Mouse (Mus musculus) left cerebral cortex, postnatal 14 days (tissue): ENCODE data around the gene Sergef. TPM values are rescaled to one million over a fixed set of nuclear protein-coding genes. Genes with fewer than 3 reads are reported as not detected.

ENCODE experiments used
- DNase-seq, 2 experiments: peaks; one replicate each; pipeline ENCODE4 v3.0.0; 2021 to 2022; ENCODE audit warnings: low spot score in 2 of 2, mixed read lengths in 1 of 2
- intact Hi-C: fragments of 180-260 bp; cut with DNase I; formaldehyde crosslinking; loops from one replicate; pipeline ENCODE4 v1.15.1; 2025
- total RNA-seq, 2 experiments: library from RNA; stranded (reverse); gene quantifications; 2 replicates each; pipeline ENCODE4 v1.2.3; 2021

Sergef gene
- total RNA-seq, 2 experiments from 2014 or later: 57.2 to 66.4 TPM

DNA sequence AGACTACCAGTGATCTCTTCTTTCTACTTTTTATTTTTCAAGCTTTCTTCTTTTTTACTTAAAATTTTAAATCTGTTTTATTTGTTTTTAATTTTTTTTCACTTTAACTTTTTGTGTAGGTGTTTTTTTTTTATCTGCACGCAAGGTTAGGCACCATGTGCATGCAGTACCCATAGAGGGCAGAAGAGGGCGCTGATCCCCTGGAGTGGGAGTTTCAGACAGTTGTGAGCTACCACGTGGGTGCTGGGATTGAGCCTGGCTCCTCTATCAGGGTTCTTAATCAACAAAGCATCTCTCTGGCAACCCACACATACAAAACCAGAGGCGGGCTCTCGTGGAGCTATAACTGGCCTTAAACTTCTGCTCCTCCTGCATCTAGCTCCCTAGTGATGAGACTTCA, 123.6 kb downstream of the Sergef start:
- intact Hi-C loops: no loop called here
- DNase-seq: no peak

DNA sequence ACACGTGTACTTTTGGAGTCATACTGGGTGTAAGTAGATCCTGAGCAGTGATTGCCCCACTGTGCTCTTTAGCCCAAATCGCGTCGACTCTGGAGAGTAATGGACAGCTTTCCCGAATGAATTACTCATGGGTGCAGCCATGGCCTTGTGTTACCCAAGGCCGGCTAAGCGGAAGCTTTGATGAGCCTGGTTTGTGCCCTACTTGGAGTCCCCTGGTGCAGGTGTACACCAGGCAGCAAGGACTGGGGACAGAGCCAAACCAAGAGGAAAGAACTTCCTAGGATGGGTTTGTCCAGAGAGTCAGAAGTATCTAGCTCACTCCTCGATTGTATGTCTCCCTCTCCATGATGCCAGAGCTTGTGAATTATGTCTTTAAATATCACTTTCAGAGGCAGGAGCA, 124.6 kb downstream of the Sergef start:
- no peak for DNase-seq
- intact Hi-C loops: no loop called here

DNA sequence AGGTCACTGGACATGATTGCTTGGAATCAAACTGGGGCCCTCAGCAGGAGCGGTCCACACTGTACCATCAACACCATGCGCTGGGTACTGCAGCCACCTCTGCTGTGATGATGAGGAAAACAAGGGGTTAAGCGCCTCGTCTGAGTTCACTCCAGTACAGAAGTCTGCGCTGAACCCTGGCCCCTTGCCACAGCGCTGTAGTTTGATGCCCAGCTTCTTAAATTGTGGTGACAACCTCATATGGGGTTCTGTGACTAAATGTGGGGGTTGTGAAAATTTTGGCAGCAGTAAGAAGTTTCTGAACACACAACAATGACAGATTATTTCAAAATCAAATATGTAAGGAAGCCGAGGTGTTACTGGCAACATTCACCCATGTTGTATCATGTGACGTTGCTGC, 126.0 kb downstream of the Sergef start:
- intact Hi-C loops: no loop called here
- peak in 1 of 2 experiments; percentile 41 for DNase-seq

DNA sequence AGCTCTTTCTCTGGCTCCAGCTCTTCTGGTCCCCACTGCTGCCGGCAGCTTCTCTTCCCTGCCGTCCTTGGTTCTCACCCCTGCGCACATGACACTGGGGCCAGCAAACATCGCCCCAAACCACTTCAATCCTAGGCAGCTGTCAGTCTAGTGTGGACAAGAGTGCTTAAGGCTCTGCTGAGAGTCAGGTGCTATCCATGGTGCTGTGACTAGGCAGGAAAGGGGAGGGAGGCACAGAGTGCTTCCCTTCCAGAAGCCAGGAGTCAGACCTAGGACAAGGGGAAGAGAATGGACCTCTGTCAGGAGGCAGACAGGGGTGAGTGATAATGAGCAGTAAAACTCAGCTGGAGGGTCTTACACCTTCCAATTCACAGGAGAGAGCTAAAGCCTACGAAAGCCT, 126.8 kb downstream of the Sergef start:
- intact Hi-C loops: no loop called here
- DNase-seq: no peak

DNA sequence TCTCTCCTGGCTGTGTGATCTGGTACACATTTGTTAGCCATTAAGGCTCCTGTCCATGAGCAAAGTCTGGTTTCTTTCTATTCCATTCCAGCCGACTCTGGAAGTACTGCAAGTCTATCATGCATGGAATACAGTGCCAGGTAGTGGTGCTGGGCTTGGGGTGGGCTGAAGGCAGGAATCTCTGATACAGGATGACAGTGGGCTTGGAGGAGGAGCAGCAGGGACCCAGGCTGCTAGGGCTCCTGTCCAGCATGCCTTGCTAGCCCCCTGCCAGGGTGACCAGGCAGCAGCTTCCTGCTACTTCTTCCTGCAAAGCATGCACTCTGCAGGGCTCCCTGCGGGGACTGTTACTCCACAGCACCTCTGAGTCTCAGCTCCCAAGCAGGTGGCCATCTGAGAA, 128.8 kb downstream of the Sergef start:
- no peak for DNase-seq
- intact Hi-C loops: no loop called here

DNA sequence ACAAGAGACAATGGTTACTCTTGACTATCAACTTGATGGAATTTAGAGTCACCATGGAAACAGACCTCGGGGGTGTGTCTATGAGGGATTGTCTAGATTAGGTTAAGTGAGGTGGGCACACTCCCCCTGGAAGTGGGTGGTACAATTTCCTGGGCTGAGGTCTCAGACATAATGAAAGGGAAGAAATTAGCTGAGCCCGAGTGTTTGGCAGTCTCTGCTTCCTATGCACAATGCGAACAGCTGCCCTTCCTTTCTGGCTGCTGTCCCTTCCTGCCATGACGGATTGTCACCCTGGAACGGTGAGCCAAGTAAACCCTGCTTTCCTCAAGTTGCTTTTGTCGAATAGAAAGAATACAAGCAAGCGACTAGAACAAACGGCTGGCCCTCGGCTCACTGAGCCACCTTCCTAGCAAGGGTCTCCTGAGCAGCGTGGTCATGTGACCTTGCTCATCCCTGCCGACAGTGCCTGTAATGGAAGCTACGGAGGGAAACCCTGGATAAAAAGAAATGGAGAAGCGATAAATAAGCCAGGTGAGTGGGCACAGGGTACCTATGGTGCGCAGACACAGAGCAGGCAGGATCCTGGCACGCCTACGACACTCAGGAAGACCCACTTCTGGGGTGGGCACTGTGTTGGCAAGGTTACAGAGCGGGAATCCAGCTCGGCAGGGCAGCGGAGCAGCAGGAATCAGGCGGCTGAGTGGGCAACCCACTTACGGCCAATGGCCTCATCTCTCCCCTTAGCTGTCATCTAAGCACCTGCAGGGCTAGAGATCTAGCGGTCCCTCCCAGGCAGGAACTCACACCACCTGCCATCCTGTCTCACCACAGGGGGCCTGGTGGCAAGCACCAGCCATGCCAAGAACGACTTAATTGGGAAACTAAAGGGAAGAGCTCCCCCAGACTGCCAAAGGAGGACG, 130.0 kb downstream of the Sergef start:
- intact Hi-C loops: no loop called here
- DNase-seq: peak; percentile 26 to 35

DNA sequence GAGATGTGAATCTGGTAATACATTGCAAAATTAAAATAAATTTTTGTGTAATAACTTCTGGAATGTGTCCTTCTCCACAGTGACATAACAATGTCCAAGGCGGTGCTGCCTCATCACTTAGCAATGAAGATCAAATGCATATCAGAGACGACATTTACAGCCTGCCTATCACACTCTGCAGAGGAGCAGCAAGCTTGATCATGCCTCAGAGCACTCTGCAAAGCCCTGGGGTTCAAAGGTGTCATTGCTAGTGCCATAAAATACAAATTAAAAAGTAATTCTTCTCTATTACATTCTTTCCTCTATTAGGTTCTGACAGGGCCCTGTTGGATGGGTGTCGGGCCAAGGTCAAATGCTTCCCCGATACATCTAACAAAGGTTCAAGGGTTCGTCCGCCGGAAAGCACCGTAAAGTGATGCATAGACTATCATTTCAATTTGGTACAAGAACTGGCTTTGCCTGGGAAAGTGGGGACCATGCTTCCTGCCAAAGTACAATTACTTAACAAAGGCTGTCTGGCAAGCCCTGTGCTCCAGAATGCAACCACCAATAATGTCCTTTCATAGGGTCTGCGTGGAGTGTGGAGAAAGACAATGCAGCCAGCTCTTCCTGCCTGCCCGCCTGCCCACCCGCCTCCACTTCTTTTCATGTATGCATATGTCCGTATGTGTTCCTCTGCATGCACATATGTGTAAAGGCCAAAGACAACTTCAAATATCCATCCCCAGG, 130.9 kb downstream of the Sergef start:
- no peak for DNase-seq
- intact Hi-C loops: no loop called here

DNA sequence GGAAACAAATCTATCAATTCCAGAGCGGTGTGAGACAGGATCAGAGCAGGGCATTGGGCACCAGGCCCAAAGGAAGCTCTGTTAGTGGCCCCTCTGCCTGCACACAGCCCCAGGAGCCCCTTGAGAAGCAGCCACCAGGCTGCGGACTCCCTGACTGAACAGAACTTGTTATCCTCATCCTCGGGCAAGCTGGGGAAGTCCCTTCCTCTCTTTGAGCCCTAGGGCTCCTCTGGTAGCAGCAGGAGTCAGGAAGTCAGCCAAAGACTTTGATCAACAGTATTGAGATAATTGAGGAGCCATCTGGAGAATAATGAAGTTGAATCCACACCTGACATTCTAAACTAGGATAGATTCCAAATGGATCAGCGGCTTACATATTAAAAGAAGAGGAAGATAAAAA, 135.4 kb downstream of the Sergef start:
- intact Hi-C loops: no loop called here
- DNase-seq: no peak

DNA sequence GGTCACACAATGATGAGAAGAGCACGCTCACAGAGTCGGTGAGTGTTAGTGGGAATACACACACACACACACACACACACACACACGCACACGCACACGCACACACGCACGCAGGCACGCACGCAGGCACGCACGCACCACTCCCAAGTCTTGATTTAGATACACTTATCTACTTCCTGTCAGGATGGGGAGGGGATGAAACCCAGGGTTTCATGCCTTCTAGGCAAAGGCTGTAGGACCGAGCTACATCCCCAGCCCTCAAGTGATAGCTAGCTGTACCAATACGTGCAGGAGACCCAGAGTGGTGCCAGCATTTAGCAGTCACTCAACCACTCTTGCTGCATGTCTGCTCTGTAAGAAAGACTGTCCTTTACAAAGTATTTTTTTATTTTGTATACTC, 137.0 kb downstream of the Sergef start:
- intact Hi-C loops: no loop called here
- no peak for DNase-seq

DNA sequence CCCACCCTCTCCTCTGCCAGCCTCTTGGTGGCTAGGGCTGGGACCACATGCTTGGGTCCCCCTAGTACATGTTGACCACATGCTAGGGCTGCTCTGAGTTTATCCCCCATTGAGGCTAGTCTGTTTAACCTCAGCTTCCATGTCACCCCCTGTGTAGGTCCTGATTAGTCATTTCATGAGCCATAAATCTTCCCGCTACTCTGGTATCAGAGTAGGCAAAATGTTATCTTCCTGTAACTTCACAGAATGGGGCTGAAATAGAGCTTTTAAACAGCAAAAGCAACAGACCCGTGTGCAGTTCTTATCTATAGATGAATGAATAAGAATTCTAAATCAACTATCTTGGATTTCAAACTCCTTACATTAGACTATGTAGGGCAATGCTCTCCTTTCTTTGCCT, 138.1 kb downstream of the Sergef start:
- intact Hi-C loops: no loop called here
- no peak for DNase-seq

DNA sequence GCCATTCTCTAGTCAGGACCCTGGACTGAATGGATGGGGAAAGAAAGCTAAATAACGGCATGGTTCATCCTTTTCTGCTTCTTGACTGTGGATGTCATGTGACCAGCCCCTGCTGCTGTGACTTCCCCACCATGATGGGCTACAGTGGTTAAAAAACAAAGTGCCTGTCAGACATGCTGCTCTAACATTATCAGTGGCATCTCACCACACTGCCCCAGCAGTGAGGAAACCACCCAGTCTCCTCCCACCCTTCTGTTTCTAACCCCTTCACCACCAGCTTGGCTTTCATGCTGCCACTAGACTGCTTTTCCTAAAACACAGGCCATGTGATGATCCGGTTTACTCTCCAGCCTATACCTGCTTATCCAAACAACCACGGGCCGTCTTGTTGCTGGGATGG, 140.0 kb downstream of the Sergef start:
- intact Hi-C loops: no loop called here
- no peak for DNase-seq

DNA sequence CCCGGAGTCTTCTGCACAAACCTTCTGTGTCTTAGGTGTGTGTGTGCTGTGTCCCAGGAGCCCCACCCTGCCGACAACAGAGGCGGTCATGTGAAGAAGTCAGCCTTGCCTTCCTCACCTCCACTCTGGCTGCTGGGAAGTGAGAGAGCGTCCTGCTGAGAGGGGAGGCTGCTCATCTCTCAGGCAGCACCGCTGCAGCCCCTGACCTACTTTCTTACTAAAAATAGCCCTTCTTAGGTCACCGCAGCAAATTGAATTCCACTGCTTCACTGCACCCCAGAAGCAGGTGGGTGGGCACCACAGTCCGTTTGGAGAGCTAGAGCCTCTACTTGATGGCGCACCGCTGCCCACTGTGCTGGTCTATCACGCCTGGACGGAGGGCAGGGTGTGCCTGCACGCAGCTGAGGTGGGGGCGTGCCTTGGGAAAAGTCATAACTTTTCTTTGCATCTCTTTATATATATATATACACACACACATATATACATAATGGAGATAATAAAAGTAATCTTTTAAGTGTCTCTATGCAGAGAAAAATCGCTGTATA, 147.4 kb downstream of the Sergef start:
- intact Hi-C loops: no loop called here
- no peak for DNase-seq

DNA sequence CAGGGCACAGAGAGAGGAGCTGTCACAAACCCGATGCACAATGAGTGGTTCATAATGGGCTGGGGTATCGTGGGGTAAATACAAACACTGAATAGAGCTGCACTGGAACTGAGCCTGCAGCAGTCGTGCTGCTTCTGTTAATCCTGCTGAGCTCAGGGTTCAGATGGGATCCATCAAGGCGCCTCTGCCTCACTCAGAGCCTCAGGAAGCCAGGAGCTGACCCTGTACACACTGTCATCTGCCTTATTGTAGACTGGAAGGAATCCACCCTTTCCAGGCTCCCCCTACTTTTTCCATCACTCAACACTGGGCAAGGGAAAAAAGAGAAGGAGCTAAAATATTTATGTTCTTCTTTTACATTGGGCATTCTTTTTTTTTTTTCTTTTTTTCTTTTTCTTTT, 152.3 kb downstream of the Sergef start:
- intact Hi-C loops: no loop called here
- no peak for DNase-seq

DNA sequence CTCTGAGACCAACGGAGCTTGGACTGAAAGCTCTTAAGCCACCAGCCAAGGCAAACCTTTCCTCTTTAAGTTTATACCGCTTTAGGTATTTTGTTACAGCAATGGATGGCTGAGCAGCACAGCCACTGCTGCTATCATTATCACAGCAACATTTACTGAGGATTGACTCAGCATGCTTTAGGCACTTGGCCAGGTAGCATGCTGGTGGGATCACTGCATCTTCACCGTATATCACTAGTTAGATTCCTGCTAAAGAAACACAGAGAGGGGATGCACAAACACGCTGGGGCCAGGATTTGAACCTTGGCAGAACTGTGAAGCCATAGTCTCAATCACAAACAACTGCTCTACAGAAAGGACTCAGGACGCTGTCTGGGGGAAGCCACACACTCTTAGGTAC, 152.8 kb downstream of the Sergef start:
- no peak for DNase-seq
- intact Hi-C loops: no loop called here

DNA sequence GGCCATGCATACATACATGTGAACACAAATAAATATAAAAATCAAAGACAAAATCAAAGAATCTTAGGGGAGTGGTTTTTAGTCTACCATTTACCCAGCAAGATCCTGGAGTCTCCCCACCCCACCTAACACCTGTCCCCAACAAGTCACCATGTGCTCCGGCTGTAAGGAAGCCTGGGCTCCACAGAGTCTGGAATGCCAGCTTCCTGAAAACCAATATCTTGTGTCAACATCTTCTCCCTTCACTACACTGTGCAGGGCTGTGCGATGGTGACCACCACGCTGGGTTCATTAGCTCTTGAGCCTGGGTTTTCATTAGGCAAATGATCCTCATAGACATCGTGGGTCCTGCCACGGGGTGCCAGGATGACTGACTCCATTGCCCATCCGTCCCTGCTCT, 155.4 kb downstream of the Sergef start:
- DNase-seq: no peak
- intact Hi-C loops: no loop called here

DNA sequence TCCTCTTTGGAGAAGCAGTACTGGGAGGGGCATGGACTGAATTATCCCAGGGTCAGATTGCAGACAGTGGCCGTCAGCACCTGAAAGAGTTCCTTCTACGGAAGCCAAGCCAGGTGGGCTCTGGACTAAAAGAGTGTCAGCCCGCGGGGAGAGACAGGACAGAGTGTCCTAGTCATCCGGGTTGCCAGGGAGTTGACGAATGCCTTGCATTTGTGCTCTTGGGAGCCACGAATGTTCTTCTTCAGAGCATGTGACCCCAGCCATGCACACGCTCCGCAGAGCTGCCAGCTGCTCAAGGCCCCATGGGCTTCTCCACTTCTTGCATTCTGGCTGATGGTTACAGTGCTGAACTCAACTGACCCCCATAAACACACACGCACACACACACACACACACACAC, 156.6 kb downstream of the Sergef start:
- DNase-seq: no peak
- intact Hi-C loops: no loop called here

DNA sequence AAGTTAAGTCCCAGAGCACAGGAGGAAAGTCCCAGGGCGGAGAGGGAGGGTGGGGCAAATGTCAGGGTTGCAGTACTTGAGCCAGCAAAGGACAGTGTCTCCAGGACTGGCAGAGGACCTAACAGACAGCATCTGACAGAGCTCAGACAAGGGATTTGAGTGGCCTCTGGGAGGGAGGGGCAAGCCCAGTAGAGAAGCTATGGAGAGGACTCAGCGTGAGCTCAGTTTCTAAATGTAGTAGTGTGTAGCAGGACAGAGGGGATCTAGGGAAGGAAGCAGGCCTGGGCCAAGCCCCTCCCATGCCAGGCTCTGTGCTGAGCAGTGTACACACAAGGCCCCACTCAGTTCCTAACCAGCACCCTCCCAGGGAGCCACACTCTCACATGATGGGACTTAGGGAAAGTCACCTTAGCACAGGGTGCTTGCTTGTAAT, 157.5 kb downstream of the Sergef start:
- intact Hi-C loops: no loop called here

DNA sequence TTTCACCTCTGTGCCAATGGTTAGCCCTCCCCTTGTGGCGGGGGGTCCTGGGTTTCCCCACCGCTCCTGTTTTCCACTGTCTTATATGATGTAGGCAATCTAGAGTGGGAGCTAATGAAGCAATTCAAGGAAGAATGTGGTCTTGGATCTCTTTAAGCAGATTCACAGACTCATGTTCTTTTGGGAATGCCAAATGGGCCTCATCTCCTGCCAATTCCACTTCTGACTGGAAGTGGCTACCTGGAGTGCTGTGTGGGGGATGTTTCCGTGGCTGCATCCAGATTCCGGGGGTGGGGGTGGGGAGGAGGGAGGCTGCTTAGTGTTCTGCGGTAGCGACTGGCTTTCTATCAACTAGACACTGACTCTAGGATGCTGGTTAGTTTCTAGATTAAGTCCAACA, 159.8 kb downstream of the Sergef start:
- peak in 1 of 2 experiments; percentile 35 for DNase-seq

More for the DNA sequence above, 157.5 kb downstream of the Sergef start:
- DNase-seq: no peak

DNA sequence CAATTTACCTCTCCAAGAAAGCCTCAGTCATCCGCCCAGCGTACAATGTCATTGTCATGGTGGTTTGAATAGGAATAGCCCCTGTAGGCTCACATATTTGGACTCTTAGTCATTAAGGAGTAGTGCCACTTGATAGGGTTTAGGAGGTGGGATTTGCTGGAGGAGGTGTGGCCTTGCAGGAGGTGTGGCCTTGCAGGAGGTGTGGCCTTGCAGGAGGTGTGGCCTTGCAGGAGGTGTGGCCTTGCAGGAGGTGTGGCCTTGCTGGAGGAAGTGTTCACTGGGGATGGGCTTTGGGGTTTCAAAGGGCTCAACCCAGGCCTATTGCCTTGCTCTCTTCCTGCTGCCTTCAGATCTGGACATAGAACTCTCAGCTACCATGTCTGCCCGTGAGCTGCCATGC, 162.2 kb downstream of the Sergef start:
- DNase-seq: no peak
- intact Hi-C loops: no loop called here

More for the DNA sequence above, 159.8 kb downstream of the Sergef start:
- intact Hi-C loops: no loop called here

DNA sequence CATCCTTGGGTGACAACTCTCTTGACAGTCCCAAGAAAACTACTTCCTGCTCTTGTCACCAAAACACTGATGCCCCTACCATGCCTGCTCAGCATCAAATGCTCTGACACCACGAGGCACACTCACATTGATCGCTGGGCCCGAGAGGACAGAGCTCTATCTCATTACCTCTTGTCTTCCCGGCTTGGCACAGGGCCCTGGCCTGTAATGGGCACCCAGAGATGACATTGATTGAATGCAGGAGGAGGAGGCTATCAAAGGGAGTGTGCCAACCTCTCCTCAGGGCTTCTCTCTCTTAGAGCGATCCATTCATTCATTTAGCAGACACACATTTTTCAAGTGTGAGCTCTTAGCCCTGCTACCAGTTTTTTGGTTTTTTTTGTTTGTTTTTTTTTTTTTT, 164.1 kb downstream of the Sergef start:
- no peak for DNase-seq
- intact Hi-C loops: no loop called here

DNA sequence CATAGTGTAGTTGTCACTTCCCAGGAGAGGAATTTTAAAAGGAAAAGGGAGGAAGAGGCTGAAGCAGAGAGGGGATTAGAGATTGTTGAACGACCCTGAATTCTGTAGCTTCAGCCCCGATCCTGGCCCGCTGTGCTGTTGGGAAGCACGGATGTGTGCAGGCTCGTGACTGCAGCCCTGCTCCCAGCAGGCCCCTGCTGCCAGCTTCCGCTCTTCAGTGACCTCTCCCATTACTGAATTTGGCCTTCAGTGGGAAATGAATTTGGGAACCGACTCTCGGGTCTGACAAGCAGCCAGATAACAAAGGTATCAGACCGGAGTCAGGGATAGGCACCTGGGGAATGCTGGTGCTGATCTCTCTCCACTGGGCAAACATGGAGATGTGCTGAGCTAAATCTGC, 166.5 kb downstream of the Sergef start:
- intact Hi-C loops: no loop called here
- DNase-seq: no peak
